Mouse (Mus musculus) spleen, adult 18-20 months (tissue): Measurements from ENCODE around the gene 2010300C02Rik.
"Not testable (repeated sequence)": the region's sequence is repeated elsewhere in the genome, so short reads cannot be mapped to it uniquely, and the experiment has no call there.

Experiments used
- DNase-seq, 2 experiments: peaks; one replicate each; pipeline ENCODE4 v3.0.0; 2022; ENCODE audit warnings: mixed read lengths in 2 of 2

The 2010300C02Rik gene

GRCm38 (mm10) chr1:37619542-37619941 lies 100.3 kb downstream of the 2010300C02Rik start:
- DNase-seq, result no peak

- DNase-seq, result no peak
Observed at GRCm38 (mm10) chr1:37617047-37617446, 102.8 kb downstream of the 2010300C02Rik start.

- no peak for DNase-seq
Observed at GRCm38 (mm10) chr1:37616569-37616968, 103.3 kb downstream of the 2010300C02Rik start.

DNA sequence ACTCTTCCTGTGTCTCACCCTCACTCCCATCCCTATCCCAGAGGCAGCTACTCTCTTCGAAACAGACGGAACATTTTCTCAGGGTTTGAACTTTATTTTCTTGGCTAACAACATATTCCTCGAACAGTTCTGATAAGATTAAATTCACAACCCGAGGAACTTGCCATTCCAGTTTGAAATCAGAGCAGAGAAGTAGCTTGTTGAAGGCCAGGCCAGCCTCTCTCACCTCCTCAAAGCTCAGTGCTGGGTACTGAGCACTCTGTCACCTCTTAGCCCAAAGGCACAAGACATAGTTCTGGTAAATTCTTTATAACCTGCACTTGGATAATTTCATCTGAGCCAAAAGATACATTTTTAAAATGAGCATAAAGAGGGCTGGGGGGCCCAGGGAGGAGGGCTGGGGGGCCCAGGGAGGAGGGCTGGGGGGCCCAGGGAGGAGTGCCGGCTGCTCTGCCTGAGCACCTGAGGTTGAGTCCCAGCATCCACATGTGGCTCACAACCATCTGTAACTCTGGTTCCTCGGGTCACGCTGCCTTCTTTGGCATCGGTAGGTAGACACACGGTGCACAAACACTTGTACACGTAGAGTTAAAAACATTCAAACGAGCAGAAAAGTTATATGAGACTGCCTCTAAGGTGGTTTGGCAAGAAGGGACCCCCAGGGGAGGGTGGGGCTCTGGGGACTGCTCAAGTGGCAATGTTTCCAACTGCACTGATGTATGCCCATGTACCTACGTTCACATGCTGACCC lies 104.4 kb downstream of the 2010300C02Rik start:
- no peak for DNase-seq

DNA sequence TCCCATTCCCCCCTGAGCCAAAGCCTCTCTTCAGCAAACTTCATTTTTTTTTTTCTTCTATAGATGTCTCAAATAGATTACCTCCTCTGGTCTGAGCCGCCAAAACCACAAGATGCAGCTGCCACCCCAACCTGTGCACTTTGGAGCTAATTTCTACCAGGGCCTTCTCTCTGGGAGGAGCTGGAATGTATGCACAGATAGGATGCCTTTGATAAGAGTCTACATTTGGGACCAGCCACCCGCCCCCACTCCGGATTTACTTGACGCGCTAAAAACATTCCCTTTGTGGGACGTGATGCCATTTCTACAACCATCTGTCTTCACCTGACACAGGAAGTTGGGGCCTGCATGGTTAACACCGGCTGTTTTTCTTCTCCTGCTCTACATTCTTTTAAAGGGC lies 105.0 kb downstream of the 2010300C02Rik start:
- DNase-seq, result no peak

DNA sequence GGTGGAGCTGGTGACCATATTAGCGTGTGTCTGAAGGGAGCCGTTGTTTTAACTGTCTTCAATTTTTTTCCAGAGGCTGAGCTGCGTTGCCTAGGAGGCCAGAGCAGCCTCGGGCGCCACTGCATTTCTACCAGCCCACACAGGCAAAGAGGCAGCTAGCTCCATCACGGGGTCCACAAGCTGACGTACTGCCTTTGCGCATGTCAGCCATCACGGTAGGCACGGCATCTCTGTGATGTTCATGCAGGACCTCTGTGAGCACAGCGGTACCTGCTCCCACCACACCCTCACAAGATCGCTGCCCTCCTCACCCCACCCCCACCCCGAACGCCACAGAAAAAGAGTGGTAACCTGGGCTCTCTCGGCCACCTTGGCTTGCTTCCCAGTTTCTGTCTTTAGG lies 105.8 kb downstream of the 2010300C02Rik start:
- DNase-seq, result no peak

DNA sequence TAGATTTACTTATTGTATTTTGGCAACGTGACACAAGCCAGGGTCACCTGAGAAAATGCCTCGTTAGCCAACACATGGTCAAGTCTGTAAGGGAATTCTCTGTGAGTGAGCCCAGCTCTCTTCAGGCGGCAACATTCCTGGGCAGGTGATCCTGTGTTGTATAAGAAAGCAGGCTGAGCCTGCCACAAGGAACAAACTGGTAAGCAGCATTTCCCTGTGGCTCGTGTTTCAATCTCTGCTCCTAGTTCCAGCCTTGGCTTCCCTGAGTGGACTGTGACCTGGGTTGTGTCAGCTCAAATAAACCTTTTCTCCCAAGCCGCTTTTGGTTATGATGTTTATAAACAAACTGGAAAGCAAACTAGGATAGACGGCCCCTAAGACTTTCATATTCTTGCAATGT lies 108.9 kb downstream of the 2010300C02Rik start:
- no peak for DNase-seq

- no peak for DNase-seq
Observed at GRCm38 (mm10) chr1:37610242-37610641, 109.6 kb downstream of the 2010300C02Rik start.

- not testable (repeated sequence) for DNase-seq
Observed at GRCm38 (mm10) chr1:37605694-37606093, 114.2 kb downstream of the 2010300C02Rik start.

DNA sequence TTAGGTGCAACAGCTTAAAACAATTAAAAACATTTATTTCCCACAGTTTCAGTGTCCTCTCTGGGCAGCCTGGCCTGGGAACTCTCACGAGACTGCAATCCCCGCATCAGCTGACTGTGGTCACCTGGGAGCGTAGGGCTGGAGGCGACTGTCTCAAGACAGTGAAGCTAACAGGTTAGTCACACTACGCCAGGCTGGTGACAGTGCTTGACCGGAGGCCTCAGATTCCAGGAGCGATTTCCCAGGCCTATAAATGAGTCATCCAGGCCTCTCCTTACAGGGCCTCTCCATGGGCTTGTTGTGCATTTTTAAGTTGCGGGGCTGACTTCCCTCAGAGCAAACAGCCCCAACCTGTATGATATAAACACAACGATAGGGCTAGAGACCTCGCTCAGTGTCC lies 116.7 kb downstream of the 2010300C02Rik start:
- no peak for DNase-seq

DNA sequence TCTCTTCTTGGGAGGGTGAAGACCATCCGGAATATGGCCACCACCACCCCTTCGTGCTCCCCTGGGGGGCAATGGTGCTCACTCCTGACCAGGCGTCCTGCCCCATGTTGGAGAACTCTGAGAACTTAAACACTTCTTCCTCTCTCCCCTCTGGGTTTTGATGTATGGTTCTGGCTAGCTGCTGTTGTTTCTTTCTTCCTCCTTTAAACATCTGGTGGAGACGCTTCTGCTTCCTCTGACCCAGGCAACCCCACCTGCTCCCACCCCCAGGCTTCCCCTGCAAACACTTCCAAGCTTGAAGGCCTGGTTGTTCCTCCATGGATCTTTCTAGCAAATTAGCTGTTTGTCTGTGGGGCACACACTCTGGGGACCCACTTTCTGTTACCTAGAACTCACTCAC lies 117.6 kb downstream of the 2010300C02Rik start:
- DNase-seq, result no peak

GRCm38 (mm10) chr1:37601461-37601860 lies 118.4 kb downstream of the 2010300C02Rik start:
- no peak for DNase-seq

- no peak for DNase-seq
Observed at GRCm38 (mm10) chr1:37600640-37601175, 119.2 kb downstream of the 2010300C02Rik start.

DNA sequence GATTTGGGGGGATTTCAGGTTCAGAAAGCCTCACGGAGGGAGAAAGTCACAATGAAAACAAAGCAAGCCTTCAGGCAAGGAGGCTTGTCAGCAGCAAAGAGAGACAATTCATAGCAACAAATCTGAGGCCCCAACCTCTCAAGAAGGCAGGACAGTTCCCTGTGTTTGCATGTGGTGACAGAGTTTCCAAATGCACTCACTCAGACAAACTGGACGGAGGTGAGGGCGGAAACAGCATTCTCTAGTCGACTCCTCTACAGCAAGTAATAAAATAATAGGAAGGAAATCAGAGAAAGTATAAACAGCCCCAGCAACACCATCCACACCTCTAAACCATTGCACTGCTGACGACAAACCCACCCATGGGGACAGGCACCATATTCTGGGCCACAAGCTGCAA lies 120.9 kb downstream of the 2010300C02Rik start:
- DNase-seq, result no peak

DNA sequence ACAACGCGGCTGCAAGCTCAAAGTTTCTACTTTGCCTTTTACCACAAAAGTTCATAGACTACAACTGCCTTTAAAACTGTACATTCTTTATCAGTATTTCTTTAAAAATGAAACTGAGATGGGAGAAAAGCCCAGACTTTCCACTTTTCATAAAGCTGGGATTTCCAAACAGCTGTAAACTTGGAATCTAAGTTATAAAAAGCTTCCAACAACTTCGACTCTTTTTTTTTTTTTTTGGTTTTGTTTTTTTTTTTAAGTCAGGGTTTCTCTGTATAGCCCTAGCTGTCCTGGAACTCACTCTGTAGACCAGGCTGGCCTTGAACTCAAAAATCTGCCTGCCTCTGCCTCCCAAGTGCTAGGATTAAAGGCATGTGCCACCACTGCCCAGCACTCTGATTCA lies 125.1 kb downstream of the 2010300C02Rik start:
- DNase-seq, result not testable (repeated sequence)

- DNase-seq, result peak; percentile 65 to 67
Observed at GRCm38 (mm10) chr1:37585809-37586480, 133.9 kb downstream of the 2010300C02Rik start.

DNA sequence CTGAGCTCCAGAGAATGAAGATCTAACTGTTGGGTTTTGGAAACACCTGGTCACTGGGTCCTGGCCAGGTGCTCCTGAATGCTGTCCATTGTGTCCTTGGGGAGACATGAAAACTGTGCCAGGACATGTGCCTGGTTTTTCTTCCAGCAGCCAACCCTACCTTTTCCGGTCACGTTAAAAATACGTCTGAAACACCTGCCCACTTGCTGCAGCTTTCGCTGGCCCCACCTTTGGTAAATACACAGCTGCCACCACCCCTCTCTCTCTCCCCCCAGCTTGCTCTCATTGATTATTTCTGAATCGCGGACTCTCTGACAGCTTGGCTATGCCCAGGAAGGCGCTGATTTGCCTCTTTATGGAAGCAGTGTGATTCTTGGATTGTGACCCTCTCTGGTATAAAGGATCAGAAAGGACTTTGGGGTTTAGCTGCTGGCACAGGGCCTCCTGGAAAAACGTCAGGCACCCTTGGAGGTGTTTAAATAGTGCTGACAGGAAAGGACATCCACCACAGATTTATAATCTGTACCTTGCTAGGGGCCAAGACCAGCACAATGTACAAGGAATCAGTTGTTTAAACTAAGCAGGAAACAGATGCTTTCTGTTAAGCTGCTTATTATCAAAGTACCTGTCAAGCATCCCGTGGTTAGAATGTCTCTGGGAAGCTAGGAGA lies 136.0 kb downstream of the 2010300C02Rik start:
- no peak for DNase-seq

DNA sequence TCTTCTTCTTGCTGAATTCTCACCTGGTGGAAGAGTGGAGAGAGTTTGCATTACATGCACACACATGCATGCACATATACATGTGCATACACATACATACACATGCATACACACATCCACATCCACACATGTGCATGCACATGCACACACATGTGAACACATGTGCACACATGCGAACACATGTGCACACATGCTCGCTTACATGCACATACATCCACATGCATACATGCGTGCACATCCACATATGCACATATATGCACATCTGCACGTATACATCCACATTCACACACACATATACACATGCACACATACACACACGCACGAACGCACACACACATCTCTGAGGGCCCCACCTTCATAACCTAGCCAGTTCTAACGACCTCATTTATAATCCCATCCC lies 136.7 kb downstream of the 2010300C02Rik start:
- DNase-seq, result no peak

DNA sequence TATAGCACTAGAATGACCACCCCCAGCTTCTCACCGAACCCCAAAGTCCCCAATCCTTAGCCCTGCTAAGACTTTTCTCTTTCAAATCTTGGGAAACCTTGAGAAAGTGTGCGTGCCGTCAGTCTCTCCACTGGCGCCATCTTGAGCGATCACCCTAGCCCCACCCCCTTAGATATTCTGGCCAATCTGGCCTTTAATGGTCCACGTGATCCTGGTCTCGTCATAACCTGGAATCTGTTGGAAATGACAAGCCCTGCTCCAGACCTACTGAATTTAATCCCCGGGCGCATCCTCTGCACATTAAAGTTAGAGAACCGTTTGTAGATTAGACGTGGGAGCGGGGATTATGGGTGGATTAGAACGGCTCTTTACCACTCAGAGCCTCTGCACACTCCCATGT lies 140.2 kb downstream of the 2010300C02Rik start:
- DNase-seq, result no peak

- no peak for DNase-seq
Observed at GRCm38 (mm10) chr1:37572528-37573272, 147.2 kb downstream of the 2010300C02Rik start.

DNA sequence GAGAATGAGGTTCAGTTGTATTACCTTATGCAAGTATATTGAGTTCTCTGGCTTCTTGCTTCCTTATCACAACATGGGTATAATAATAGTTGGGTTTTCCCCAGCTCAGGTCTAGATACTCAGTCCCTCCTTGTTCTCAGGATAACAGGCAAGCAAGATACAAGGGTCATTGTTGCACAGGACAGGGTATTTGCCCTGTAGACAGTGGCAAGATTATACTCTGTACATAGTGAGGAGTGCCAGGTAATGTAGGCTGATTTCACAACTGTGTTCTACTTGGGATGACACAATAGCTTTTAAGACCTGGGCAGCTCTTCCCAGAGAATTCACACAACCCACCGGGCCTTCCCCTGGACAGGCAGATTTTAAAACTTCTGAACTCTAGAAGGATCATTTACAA lies 151.5 kb downstream of the 2010300C02Rik start:
- no peak for DNase-seq

DNA sequence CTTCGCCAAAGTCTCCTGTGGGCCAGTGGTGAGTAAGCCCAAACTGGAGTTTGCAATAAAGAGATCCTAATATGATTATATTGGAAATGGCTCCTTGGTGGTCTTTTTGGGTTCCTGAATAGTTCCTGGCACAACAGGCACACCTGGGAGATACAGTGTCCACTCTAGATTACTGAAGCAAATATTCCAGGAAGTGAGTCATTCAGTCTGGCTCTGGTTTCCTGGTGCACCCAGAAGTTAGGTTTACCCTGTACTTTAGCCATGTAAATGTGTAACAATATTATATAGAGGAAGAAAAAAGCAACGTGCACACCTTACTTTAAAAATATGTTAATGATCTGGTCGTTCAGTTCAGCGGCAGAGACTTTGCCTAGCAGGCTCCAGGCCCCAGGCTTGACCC lies 153.1 kb downstream of the 2010300C02Rik start:
- DNase-seq, result no peak

DNA sequence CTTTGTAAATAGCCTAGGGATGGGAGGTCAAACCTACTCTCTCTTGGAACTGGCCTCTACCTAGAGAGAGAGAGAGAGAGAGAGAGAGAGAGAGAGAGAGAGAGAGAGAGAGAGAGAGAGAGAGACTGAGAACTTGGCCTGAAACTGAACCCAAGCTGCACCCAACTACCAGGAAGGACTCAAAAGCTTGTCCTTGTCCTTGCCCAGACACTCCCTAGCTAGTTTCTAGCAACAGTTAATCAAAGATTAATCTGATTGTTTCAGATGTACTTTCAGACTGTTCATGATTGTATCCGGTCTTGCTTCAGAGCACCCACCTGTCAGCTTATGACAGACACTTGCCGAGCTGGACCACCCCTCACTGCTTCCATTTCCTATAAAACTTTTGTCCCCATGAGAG lies 153.5 kb downstream of the 2010300C02Rik start:
- no peak for DNase-seq
